Mouse (Mus musculus) urinary bladder, postnatal 4 days (tissue): ENCODE results near the gene Ctf1.
A peak's percentile ranks its signal among the peaks of the same experiment; 100 is the strongest.

Experiments used
- DNase-seq, 2 experiments: peaks; one replicate each; pipeline ENCODE4 v3.0.0; 2021 to 2022; ENCODE audit warnings: low spot score in 2 of 2

The Ctf1 gene

GRCm38 (mm10) chr7:127712461-127713385 lies at the start of gene Ctf1:
Gene Ctf1, plus strand, starts transcription at chr7:127712736.
- peak; percentile 69 to 82 for DNase-seq

GRCm38 (mm10) chr7:127662926-127663325 lies 49.6 kb upstream of the Ctf1 start:
- DNase-seq: no peak

GRCm38 (mm10) chr7:127666066-127666654 lies 46.4 kb upstream of the Ctf1 start:
- DNase-seq: no peak

GRCm38 (mm10) chr7:127666679-127667078 lies 45.9 kb upstream of the Ctf1 start:
- no peak for DNase-seq

GRCm38 (mm10) chr7:127667171-127667570 lies 45.4 kb upstream of the Ctf1 start:
- no peak for DNase-seq

- DNase-seq: no peak
Measured at GRCm38 (mm10) chr7:127671880-127672774, 40.4 kb upstream of the Ctf1 start.

- no peak for DNase-seq
Measured at GRCm38 (mm10) chr7:127672776-127673175, 39.8 kb upstream of the Ctf1 start.

- DNase-seq: peak; percentile 67 to 88
Measured at GRCm38 (mm10) chr7:127674977-127675376, 37.6 kb upstream of the Ctf1 start.

GRCm38 (mm10) chr7:127675391-127675811 lies 37.1 kb upstream of the Ctf1 start:
- DNase-seq: no peak

- no peak for DNase-seq
Measured at GRCm38 (mm10) chr7:127677077-127677476, 35.5 kb upstream of the Ctf1 start.

- DNase-seq: no peak
Measured at GRCm38 (mm10) chr7:127677609-127678008, 34.9 kb upstream of the Ctf1 start.

GRCm38 (mm10) chr7:127678811-127679210 lies 33.7 kb upstream of the Ctf1 start:
- no peak for DNase-seq

GRCm38 (mm10) chr7:127680541-127680940 lies 32.0 kb upstream of the Ctf1 start:
- no peak for DNase-seq

- no peak for DNase-seq
Measured at GRCm38 (mm10) chr7:127681888-127682553, 30.5 kb upstream of the Ctf1 start.

GRCm38 (mm10) chr7:127685304-127686018 lies 27.1 kb upstream of the Ctf1 start:
- DNase-seq: no peak

- no peak for DNase-seq
Measured at GRCm38 (mm10) chr7:127686740-127687449, 25.6 kb upstream of the Ctf1 start.

GRCm38 (mm10) chr7:127688935-127689334 lies 23.6 kb upstream of the Ctf1 start:
- DNase-seq: no peak

- DNase-seq: no peak
Measured at GRCm38 (mm10) chr7:127689626-127690280, 22.8 kb upstream of the Ctf1 start.

GRCm38 (mm10) chr7:127691221-127691989 lies 21.1 kb upstream of the Ctf1 start:
- peak; percentile 70 to 79 for DNase-seq
